Mouse (Mus musculus) heart, adult 2 months (tissue): ENCODE results near the gene Zcchc14. TPM values are rescaled to one million over a fixed set of nuclear protein-coding genes. Genes with fewer than 3 reads are reported as not detected.

Experiments
- DNase-seq, 2 experiments: peaks; one replicate each; pipeline ENCODE4 v3.0.0; 2021
- H3K27ac ChIP-seq: fragments of 200-600 bp; 2 replicates; pipeline ENCODE4 v1.8.1; 2022
- H3K27me3 ChIP-seq: fragments of 200-500 bp; 2 replicates; pipeline ENCODE4 v1.6.1; 2012; ENCODE audit warnings: mild to moderate bottlenecking, low read length, inconsistent platforms, mixed read lengths; ENCODE audit not compliant: control insufficient read depth, insufficient read depth
- H3K36me3 ChIP-seq: fragments of 200-500 bp; 2 replicates; pipeline ENCODE4 v1.6.1; 2012; ENCODE audit warnings: low read length, inconsistent platforms; ENCODE audit not compliant: control insufficient read depth, insufficient read depth
- H3K4me1 ChIP-seq: fragments of 200-500 bp; 2 replicates; pipeline ENCODE4 v1.6.1; 2011; ENCODE audit warnings: low read length; ENCODE audit not compliant: control insufficient read depth, insufficient read depth
- H3K4me3 ChIP-seq: fragments of 200-600 bp; 2 replicates; pipeline ENCODE4 v1.8.1; 2022
- H3K79me2 ChIP-seq: fragments of 200-500 bp; replicated peaks from 2 replicates; pipeline ENCODE4 v1.6.1; 2012; ENCODE audit warnings: mild to moderate bottlenecking, inconsistent platforms, low read length, moderate library complexity, mixed read lengths; ENCODE audit not compliant: control insufficient read depth, insufficient read depth
- H3K9ac ChIP-seq: fragments of 200-500 bp; 2 replicates; pipeline ENCODE4 v1.6.1; 2012; ENCODE audit warnings: low read depth, mild to moderate bottlenecking, control low read depth, inconsistent platforms, low read length, mixed read lengths
- CTCF ChIP-seq: fragments of 200-600 bp; IDR thresholded peaks from 2 replicates; pipeline ENCODE4 v1.8.1; 2022; ENCODE audit warnings: antibody characterized with exemption, mild to moderate bottlenecking, moderate library complexity
- EP300 ChIP-seq: fragments of 200-500 bp; IDR thresholded peaks from 2 replicates; pipeline ENCODE4 v1.6.1; 2011; ENCODE audit warnings: low read depth, low read length, control low read depth; ENCODE audit not compliant: insufficient read depth
- POLR2A ChIP-seq: fragments of 200-500 bp; IDR thresholded peaks from 2 replicates; pipeline ENCODE4 v1.6.1; 2011; ENCODE audit warnings: mild to moderate bottlenecking, low read depth, low read length, control low read depth; ENCODE audit not compliant: insufficient read depth
- WGBS: fragments of 180-500 bp; shearing (Covaris S2); methylation state at CpG from one replicate; pipeline ENCODE4 v1.1.7; 2018; 5-methylcytosine and 5-hydroxymethylcytosine counted together
- intact Hi-C: fragments of 180-260 bp; cut with DNase I; formaldehyde crosslinking; loops from one replicate; pipeline ENCODE4 v1.15.1; 2025
- polyA plus RNA-seq: library from polyadenylated mRNA; depleted of rRNA; stranded (reverse); fragments of >200 nt; gene quantifications from 2 replicates; pipeline ENCODE4 v1.2.3, GENCODE M21; 2012
- total RNA-seq, 2 experiments: library from RNA; stranded (reverse); gene quantifications; 2 replicates each; pipeline ENCODE4 v1.2.3; 2021

Zcchc14 gene
- total and polyA plus RNA-seq, 3 experiments, result 17.6 to 30.0 (median 28.5) TPM

GRCm38 (mm10) chr8:121588750-121589149 is 64.0 kb downstream of the Zcchc14 start:
- peaks cover 9% of the 10 kb centered on the region for H3K79me2 ChIP-seq
- H3K4me3 ChIP-seq, result no peak overlapping the region
- H3K9ac ChIP-seq, result no peak overlapping the region
- 78% methylated on average over 4 of the region's 4 CpGs for WGBS
- intact Hi-C loops, result no loop called here
- peaks cover 5% of the 10 kb centered on the region; the same call in 1 of the 2 replicates for H3K36me3 ChIP-seq
- H3K27me3 ChIP-seq, result no peaks in the 10 kb centered on the region
- DNase-seq, result no peak
- H3K4me1 ChIP-seq, result peaks cover 22% of the 10 kb centered on the region
- TF ChIP-seq EP300, result no peak
- TF ChIP-seq CTCF, result no peak
- no peak for TF ChIP-seq POLR2A
- H3K27ac ChIP-seq, result no peak overlapping the region

GRCm38 (mm10) chr8:121585159-121585825 is 67.4 kb downstream of the Zcchc14 start:
- H3K27me3 ChIP-seq, result no peaks in the 10 kb centered on the region
- H3K79me2 ChIP-seq, result no peaks in the 10 kb centered on the region
- H3K4me1 ChIP-seq, result peaks cover 6% of the 10 kb centered on the region
- WGBS, result 1% methylated on average over 47 of the region's 47 CpGs
- peak overlapping the region; percentile 80 for H3K9ac ChIP-seq
- TF ChIP-seq POLR2A, result peak; percentile 99
- peak; percentile 82; the same call in 1 of the 2 replicates for TF ChIP-seq EP300
- no peak for TF ChIP-seq CTCF
- H3K27ac ChIP-seq, result peak overlapping the region; percentile 100
- peak; percentile 99 to 100 for DNase-seq
- intact Hi-C loops, result no loop called here
- H3K36me3 ChIP-seq, result no peaks in the 10 kb centered on the region
- peak overlapping the region; percentile 61 for H3K4me3 ChIP-seq

- intact Hi-C loops, result no loop called here
- no peak overlapping the region; the same call in 1 of the 2 replicates for H3K9ac ChIP-seq
- peak overlapping the region; percentile 61 for H3K4me3 ChIP-seq
- no peaks in the 10 kb centered on the region for H3K27me3 ChIP-seq
- peak overlapping the region; percentile 100 for H3K27ac ChIP-seq
- no peaks in the 10 kb centered on the region for H3K79me2 ChIP-seq
- peaks cover 5% of the 10 kb centered on the region for H3K4me1 ChIP-seq
- 33% methylated on average over 13 of the region's 13 CpGs for WGBS
- DNase-seq, result no peak
- no peaks in the 10 kb centered on the region for H3K36me3 ChIP-seq
- TF ChIP-seq POLR2A, result no peak
- TF ChIP-seq CTCF, result no peak
- TF ChIP-seq EP300, result no peak
Measured at GRCm38 (mm10) chr8:121584730-121585129, 68.0 kb downstream of the Zcchc14 start.

- no peak overlapping the region for H3K27ac ChIP-seq
- H3K36me3 ChIP-seq, result no peaks in the 10 kb centered on the region
- no peaks in the 10 kb centered on the region for H3K79me2 ChIP-seq
- H3K9ac ChIP-seq, result no peak overlapping the region
- no peak overlapping the region for H3K4me3 ChIP-seq
- WGBS, result 38% methylated on average over 8 of the region's 8 CpGs
- no peaks in the 10 kb centered on the region for H3K27me3 ChIP-seq
- intact Hi-C loops, result no loop called here
- H3K4me1 ChIP-seq, result peaks cover 3% of the 10 kb centered on the region
- TF ChIP-seq POLR2A (no peak), CTCF (no peak), EP300 (no peak)
- DNase-seq, result peak in 1 of 2 experiments; percentile 48
Measured at GRCm38 (mm10) chr8:121583653-121584052, 69.0 kb downstream of the Zcchc14 start.

GRCm38 (mm10) chr8:121580465-121580864 is 72.2 kb downstream of the Zcchc14 start:
- peak in 1 of 2 experiments; percentile 16 for DNase-seq
- no peaks in the 10 kb centered on the region for H3K36me3 ChIP-seq
- no peak overlapping the region; the same call in 1 of the 2 replicates for H3K27ac ChIP-seq
- no peaks in the 10 kb centered on the region for H3K27me3 ChIP-seq
- no peaks in the 10 kb centered on the region for H3K79me2 ChIP-seq
- TF ChIP-seq POLR2A (no peak), EP300 (no peak), CTCF (no peak)
- H3K4me1 ChIP-seq, result peaks cover 12% of the 10 kb centered on the region
- intact Hi-C loops, result no loop called here
- 36% methylated on average over 9 of the region's 9 CpGs for WGBS
- no peak overlapping the region for H3K4me3 ChIP-seq
- H3K9ac ChIP-seq, result no peak overlapping the region

GRCm38 (mm10) chr8:121578676-121579451 is 73.8 kb downstream of the Zcchc14 start, which contains the start of gene Fbxo31:
Gene Fbxo31 (minus strand): TSS chr8:121578806.
- Histone ChIP-seq H3K79me2 (no peaks in the 10 kb centered on the region; the same call in 1 of the 2 replicates), H3K36me3 (no peaks in the 10 kb centered on the region), H3K4me1 (peaks cover 15% of the 10 kb centered on the region), H3K27ac (peak within 1 kb of the TSS; percentile 82), H3K9ac (peak within 1 kb of the TSS; percentile 88), H3K4me3 (peak within 1 kb of the TSS; percentile 72), H3K27me3 (no peaks in the 10 kb centered on the region)
- 2% methylated on average over 62 of the region's 63 CpGs for WGBS
- DNase-seq, result peak; percentile 93 to 94
- TF ChIP-seq CTCF (no peak), POLR2A (peak; percentile 73; the same call in 1 of the 2 replicates), EP300 (peak; percentile 96)
- intact Hi-C loops, result loop anchor here (1.0 kb wide), 1 partner anchor 32 kb away; no protein-coding TSS in a partner anchor
